Mouse (Mus musculus) heart, embryonic 15.5 days (tissue): ENCODE results near the gene Ube2v1. TPM values are rescaled to one million over a fixed set of nuclear protein-coding genes. Genes with fewer than 3 reads are reported as not detected.

ENCODE experiments used
- ATAC-seq: fragments of 200-750 bp; cut with Nextera tagmentation; replicated peaks from 2 replicates; pipeline ENCODE4 v1.8.0; 2017; ENCODE audit warnings: low read depth, moderate TSS enrichment; ENCODE audit not compliant: insufficient number of reproducible peaks, insufficient read depth, low FRiP score
- H3K27ac ChIP-seq: fragments of 300-500 bp; sonication (generic); 2 replicates; pipeline ENCODE4 v1.5.1; 2015; ENCODE audit warnings: mild to moderate bottlenecking, inconsistent platforms
- H3K27me3 ChIP-seq: fragments of 300-500 bp; sonication (generic); 2 replicates; pipeline ENCODE4 v1.6.1; 2015; ENCODE audit warnings: inconsistent platforms
- H3K36me3 ChIP-seq: fragments of 300-500 bp; sonication (generic); 2 replicates; pipeline ENCODE4 v1.6.1; 2015; ENCODE audit warnings: mild to moderate bottlenecking, inconsistent platforms
- H3K4me1 ChIP-seq: fragments of 300-500 bp; sonication (generic); replicated peaks from 2 replicates; pipeline ENCODE4 v1.6.1; 2015; ENCODE audit warnings: inconsistent platforms
- H3K4me2 ChIP-seq: fragments of 300-500 bp; sonication (generic); 2 replicates; pipeline ENCODE4 v1.6.1; 2015; ENCODE audit warnings: inconsistent platforms, mild to moderate bottlenecking, moderate library complexity
- H3K4me3 ChIP-seq: fragments of 300-500 bp; sonication (generic); 2 replicates; pipeline ENCODE4 v1.5.1; 2015; ENCODE audit warnings: mild to moderate bottlenecking, inconsistent platforms
- H3K9ac ChIP-seq: fragments of 300-500 bp; sonication (generic); 2 replicates; pipeline ENCODE4 v1.6.1; 2015; ENCODE audit warnings: mild to moderate bottlenecking, inconsistent platforms
- H3K9me3 ChIP-seq: fragments of 300-500 bp; sonication (generic); replicated peaks from 2 replicates; pipeline ENCODE4 v1.6.1; 2016; ENCODE audit warnings: inconsistent platforms
- WGBS: fragments of 180-500 bp; shearing (Covaris S2); methylation state at CpG from one replicate; pipeline ENCODE4 v1.1.7; 2015; ENCODE audit warnings: mixed read lengths; 5-methylcytosine and 5-hydroxymethylcytosine counted together
- polyA plus RNA-seq: library from polyadenylated mRNA; unstranded; fragments of >200 nt; fragmentation: Nextera tagmentation; extraction: Ambion mirVana; gene quantifications from 2 replicates; pipeline ENCODE4 v1.2.1, GENCODE M21; 2015

Ube2v1 gene
- polyA plus RNA-seq, 1 experiment from 2014 or later, result 179 TPM

GRCm38 (mm10) chr2:167632731-167633536 lies 1.0 kb upstream of the Ube2v1 start:
- H3K27ac ChIP-seq, result peak overlapping the region; percentile 93

DNA sequence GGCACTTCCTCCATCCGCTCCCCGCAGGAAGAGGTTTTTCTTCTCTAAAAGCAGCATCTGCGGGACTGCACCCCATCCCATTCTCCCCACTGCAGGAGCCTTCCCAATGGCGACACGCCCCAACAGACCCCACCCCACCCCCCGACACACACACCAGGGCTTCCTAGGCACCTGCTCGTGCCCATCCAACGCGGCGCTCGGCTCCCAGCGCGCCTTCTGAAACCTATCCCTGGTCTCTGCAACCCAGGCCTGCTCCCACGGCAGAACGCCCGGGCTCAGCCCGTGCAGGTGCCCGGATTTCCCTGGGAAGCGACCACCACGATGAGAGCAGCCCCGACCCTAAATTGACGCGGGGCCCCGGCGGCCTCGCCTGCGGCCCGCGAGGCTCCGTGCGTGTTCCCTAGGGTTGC lies 709 bp downstream of the Ube2v1 start:
- no peak for ATAC-seq
- H3K27ac ChIP-seq, result peak overlapping the region; percentile 93
- peak overlapping the region; percentile 91 for H3K4me2 ChIP-seq
- no peaks in the 10 kb centered on the region for H3K27me3 ChIP-seq
- H3K9me3 ChIP-seq, result no peaks in the 10 kb centered on the region
- no peaks in the 10 kb centered on the region for H3K36me3 ChIP-seq
- H3K4me1 ChIP-seq, result peaks cover 61% of the 10 kb centered on the region
- H3K9ac ChIP-seq, result peak overlapping the region; percentile 93
- peak overlapping the region; percentile 85 for H3K4me3 ChIP-seq
- WGBS, result 2% methylated on average over 31 of the region's 31 CpGs

More at GRCm38 (mm10) chr2:167632731-167633536, 1.0 kb upstream of the Ube2v1 start:
- H3K9me3 ChIP-seq, result no peaks in the 10 kb centered on the region
- H3K4me2 ChIP-seq, result peak overlapping the region; percentile 63
- no peaks in the 10 kb centered on the region for H3K36me3 ChIP-seq
- peak overlapping the region; percentile 85 for H3K4me3 ChIP-seq
- 62% methylated on average over 12 of the region's 12 CpGs for WGBS
- H3K27me3 ChIP-seq, result no peaks in the 10 kb centered on the region
- ATAC-seq, result no peak
- peak overlapping the region; percentile 93 for H3K9ac ChIP-seq
- peaks cover 55% of the 10 kb centered on the region for H3K4me1 ChIP-seq

DNA sequence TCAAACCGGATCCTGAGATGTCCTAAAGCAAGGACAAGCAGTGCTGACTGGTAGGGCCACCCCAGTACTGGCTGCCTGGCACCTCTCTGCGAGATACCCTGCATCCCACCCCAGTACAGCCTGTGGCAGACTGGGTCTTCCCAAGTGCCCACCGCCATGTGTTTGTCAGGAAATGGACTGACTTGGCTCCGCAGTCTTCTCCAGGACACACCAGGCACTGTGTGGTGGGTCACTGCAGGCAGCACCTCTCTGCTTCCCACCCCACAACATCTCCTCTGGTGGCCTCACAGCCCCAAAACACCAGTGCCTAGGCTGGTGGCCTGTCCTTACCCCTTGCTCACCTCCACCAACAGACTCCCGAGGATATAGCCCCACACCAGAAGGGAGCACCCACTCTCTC lies 1.5 kb downstream of the Ube2v1 start:
- Histone ChIP-seq H3K9ac (peak overlapping the region; percentile 93), H3K27ac (peak overlapping the region; percentile 93), H3K4me3 (peak overlapping the region; percentile 85), H3K27me3 (no peaks in the 10 kb centered on the region), H3K9me3 (no peaks in the 10 kb centered on the region), H3K4me1 (peaks cover 68% of the 10 kb centered on the region), H3K36me3 (no peaks in the 10 kb centered on the region), H3K4me2 (peak overlapping the region; percentile 91)
- no peak for ATAC-seq
- WGBS, result 49% methylated on average over 5 of the region's 5 CpGs

- H3K9ac ChIP-seq, result peak overlapping the region; percentile 93; the same call in 1 of the 2 replicates
- H3K9me3 ChIP-seq, result no peaks in the 10 kb centered on the region
- no peaks in the 10 kb centered on the region for H3K36me3 ChIP-seq
- H3K4me1 ChIP-seq, result peaks cover 69% of the 10 kb centered on the region
- H3K27ac ChIP-seq, result peak overlapping the region; percentile 93
- no peaks in the 10 kb centered on the region for H3K27me3 ChIP-seq
- no peak for ATAC-seq
- H3K4me3 ChIP-seq, result peak overlapping the region; percentile 85
- H3K4me2 ChIP-seq, result peak overlapping the region; percentile 91
- 67% methylated on average over 11 of the region's 11 CpGs for WGBS
Observed at GRCm38 (mm10) chr2:167629665-167630209, 2.2 kb downstream of the Ube2v1 start.

GRCm38 (mm10) chr2:167628872-167629271 lies 3.0 kb downstream of the Ube2v1 start:
- H3K36me3 ChIP-seq, result no peaks in the 10 kb centered on the region
- no peak overlapping the region for H3K4me3 ChIP-seq
- 17% methylated on average over 4 of the region's 4 CpGs for WGBS
- H3K27me3 ChIP-seq, result no peaks in the 10 kb centered on the region
- 0 out of 2 replicates have a peak, but pooled peaks have one; percentile 4 for ATAC-seq
- peaks cover 65% of the 10 kb centered on the region for H3K4me1 ChIP-seq
- H3K9me3 ChIP-seq, result no peaks in the 10 kb centered on the region
- H3K4me2 ChIP-seq, result peak overlapping the region; percentile 91; the same call in 1 of the 2 replicates
- no peak overlapping the region; the same call in 1 of the 2 replicates for H3K9ac ChIP-seq
- peak overlapping the region; percentile 93 for H3K27ac ChIP-seq

DNA sequence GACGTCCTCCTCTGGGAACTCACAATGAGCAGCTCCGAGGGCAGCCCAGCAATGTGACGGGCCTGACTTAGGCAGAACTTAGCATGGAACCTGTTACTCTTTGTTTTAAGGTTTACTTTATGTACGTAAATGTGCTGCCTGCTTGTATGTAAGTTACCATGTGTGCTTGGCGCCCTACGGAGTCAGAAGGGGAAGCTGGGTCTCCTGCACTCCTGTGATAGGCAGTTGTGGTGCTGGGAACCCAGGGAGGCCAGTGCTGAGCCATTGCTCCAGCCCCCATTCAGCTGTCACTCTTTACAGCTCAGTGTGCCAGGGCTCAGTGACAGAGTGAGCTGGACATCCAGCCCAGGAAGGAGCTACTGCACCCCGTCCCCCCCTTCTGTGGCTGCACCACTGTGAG lies 4.9 kb downstream of the Ube2v1 start:
- Histone ChIP-seq H3K4me3 (no peak overlapping the region), H3K27ac (no peak overlapping the region), H3K9me3 (no peaks in the 10 kb centered on the region), H3K4me1 (peaks cover 63% of the 10 kb centered on the region), H3K27me3 (no peaks in the 10 kb centered on the region), H3K36me3 (no peaks in the 10 kb centered on the region), H3K4me2 (no peak overlapping the region), H3K9ac (no peak overlapping the region)
- WGBS, result 87% methylated on average over 7 of the region's 7 CpGs
- no peak for ATAC-seq

DNA sequence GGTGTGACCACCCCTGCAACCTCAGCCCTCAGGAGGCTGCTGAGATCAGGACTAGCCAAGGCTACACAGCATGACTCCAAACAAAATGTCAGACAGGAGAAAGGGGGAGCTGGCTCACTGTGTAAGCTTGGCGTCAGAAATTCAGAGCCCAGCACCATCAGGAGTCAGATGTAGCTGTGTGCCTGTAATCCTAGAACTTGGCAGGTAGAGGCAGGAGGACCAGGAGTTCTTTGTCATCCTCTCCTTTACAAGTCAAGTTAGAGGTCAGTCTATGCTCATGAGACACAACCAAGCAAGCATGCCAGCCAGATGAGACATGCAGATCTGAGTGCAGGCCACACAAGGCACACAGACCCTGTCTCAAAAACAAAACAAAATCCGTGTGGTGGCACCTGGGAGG lies 6.2 kb downstream of the Ube2v1 start:
- H3K4me3 ChIP-seq, result no peak overlapping the region
- WGBS, result 38% methylated on average over 2 of the region's 2 CpGs
- H3K4me1 ChIP-seq, result peaks cover 71% of the 10 kb centered on the region
- no peak overlapping the region for H3K9ac ChIP-seq
- no peaks in the 10 kb centered on the region; the same call in 1 of the 2 replicates for H3K36me3 ChIP-seq
- no peak for ATAC-seq
- H3K4me2 ChIP-seq, result no peak overlapping the region
- peak overlapping the region; percentile 22; the same call in 1 of the 2 replicates for H3K27ac ChIP-seq
- H3K9me3 ChIP-seq, result no peaks in the 10 kb centered on the region
- no peaks in the 10 kb centered on the region for H3K27me3 ChIP-seq

GRCm38 (mm10) chr2:167624368-167625075 lies 7.4 kb downstream of the Ube2v1 start:
- WGBS, result 88% methylated on average over 6 of the region's 6 CpGs
- Histone ChIP-seq H3K4me3 (no peak overlapping the region), H3K36me3 (no peaks in the 10 kb centered on the region; the same call in 1 of the 2 replicates), H3K27me3 (no peaks in the 10 kb centered on the region), H3K9me3 (no peaks in the 10 kb centered on the region), H3K4me2 (no peak overlapping the region), H3K4me1 (peaks cover 60% of the 10 kb centered on the region), H3K9ac (no peak overlapping the region), H3K27ac (no peak overlapping the region)
- ATAC-seq, result no peak

GRCm38 (mm10) chr2:167622965-167623364 lies 8.9 kb downstream of the Ube2v1 start:
- no peak for ATAC-seq
- Histone ChIP-seq H3K4me1 (peaks cover 50% of the 10 kb centered on the region), H3K27me3 (no peaks in the 10 kb centered on the region), H3K36me3 (no peaks in the 10 kb centered on the region; the same call in 1 of the 2 replicates), H3K4me3 (no peak overlapping the region), H3K27ac (no peak overlapping the region; the same call in 1 of the 2 replicates), H3K9me3 (no peaks in the 10 kb centered on the region), H3K9ac (no peak overlapping the region; the same call in 1 of the 2 replicates), H3K4me2 (no peak overlapping the region)
- 52% methylated on average over 5 of the region's 5 CpGs for WGBS

DNA sequence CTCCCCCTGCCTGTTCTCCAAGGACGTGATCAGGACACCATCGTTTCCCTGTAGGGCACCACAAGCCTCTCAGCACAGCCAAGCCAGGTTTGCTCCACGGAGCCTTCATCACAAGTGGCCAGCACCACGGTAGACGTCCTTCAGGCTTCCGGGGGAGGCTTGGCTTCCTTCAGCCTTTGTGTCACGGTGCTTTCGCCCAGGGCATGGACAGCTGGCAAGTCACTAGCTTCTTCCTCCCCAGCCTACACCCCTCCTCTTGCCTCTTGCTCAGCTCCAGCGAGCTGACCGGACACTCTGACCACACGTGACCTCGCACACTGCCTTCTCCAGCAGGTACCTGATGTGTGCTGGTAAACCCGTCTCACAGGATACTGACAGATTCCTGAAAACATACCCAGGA lies 9.5 kb downstream of the Ube2v1 start:
- H3K4me3 ChIP-seq, result no peak overlapping the region
- no peak overlapping the region for H3K9ac ChIP-seq
- 66% methylated on average over 13 of the region's 13 CpGs for WGBS
- no peaks in the 10 kb centered on the region for H3K9me3 ChIP-seq
- H3K4me1 ChIP-seq, result peaks cover 46% of the 10 kb centered on the region
- no peak overlapping the region for H3K4me2 ChIP-seq
- ATAC-seq, result no peak
- H3K27ac ChIP-seq, result peak overlapping the region; percentile 47
- no peaks in the 10 kb centered on the region for H3K27me3 ChIP-seq
- peaks cover 2% of the 10 kb centered on the region for H3K36me3 ChIP-seq
